Comparison of ENCODE assay signal across 16 mouse cellular contexts in genomic region chr1:58952997-58953396, GRCm38 (mm10). TPM values are rescaled to one million over a fixed set of nuclear protein-coding genes. Genes with fewer than 3 reads are reported as not detected.
A peak's percentile ranks its signal among the peaks of the same experiment; 100 is the strongest.
DNase-seq lines count a peak whose midpoint lies in the region; ATAC-seq and TF ChIP-seq lines count a peak whose summit lies in the region.
"Had no signal": no experiment of that assay in that cellular context is flagged by ENCODE, and none has a peak within 500 bp of the region (broad histone marks: within the 10 kb centered on the region; RNA-seq: fewer than 3 reads in every experiment).

No protein-coding gene starts in this region.

- no peak for TF ChIP-seq POLR2A in heart, adult 2 months (IDR thresholded peaks at IDR 0.05; ENCODE audit: insufficient read depth, low read depth, low read length)
- no peak for TF ChIP-seq POLR2A in thymus, adult 2 months (IDR thresholded peaks at IDR 0.05; ENCODE audit: control insufficient read depth, extremely low read depth, insufficient read depth, low read length, poor library complexity)

- H3K4me2 ChIP-seq in embryonic facial prominence, embryonic 15.5 days (replicated peaks): no peak overlapping the region
- H3K4me2 ChIP-seq in stomach, postnatal 0 days (replicated peaks; ENCODE audit: low read depth): no peak overlapping the region
- H3K4me2 ChIP-seq: limb, embryonic 12.5 days; midbrain, embryonic 12.5 days had no signal

- H3K27me3 ChIP-seq in heart, adult 2 months (ENCODE audit: control insufficient read depth, insufficient read depth, low read length): no peaks in the 10 kb centered on the region
- no peaks in the 10 kb centered on the region for H3K27me3 ChIP-seq in embryonic facial prominence, embryonic 15.5 days
- H3K27me3 ChIP-seq in stomach, postnatal 0 days (ENCODE audit: control insufficient read depth, insufficient read depth, low read length): no peaks in the 10 kb centered on the region
- H3K27me3 ChIP-seq in thymus, adult 2 months (ENCODE audit: control insufficient read depth, insufficient read depth, low read length): no peaks in the 10 kb centered on the region
- H3K27me3 ChIP-seq: limb, embryonic 12.5 days; midbrain, embryonic 12.5 days had no signal

- no peak overlapping the region for H3K4me3 ChIP-seq in heart, adult 2 months
- no peak overlapping the region for H3K4me3 ChIP-seq in left cerebral cortex, adult 2 months
- H3K4me3 ChIP-seq in embryonic facial prominence, embryonic 15.5 days (replicated peaks): no peak overlapping the region
- no peak overlapping the region for H3K4me3 ChIP-seq in stomach, postnatal 0 days (ENCODE audit: low read depth, low read length)
- H3K4me3 ChIP-seq in thymus, adult 2 months (ENCODE audit: control insufficient read depth, insufficient read depth, low read length): no peak overlapping the region
- H3K4me3 ChIP-seq: limb, embryonic 12.5 days; midbrain, embryonic 12.5 days had no signal

- peaks cover 34% of the 10 kb centered on the region for H3K36me3 ChIP-seq in heart, adult 2 months (ENCODE audit: control insufficient read depth, insufficient read depth, low read length)
- H3K36me3 ChIP-seq in embryonic facial prominence, embryonic 15.5 days: no peaks in the 10 kb centered on the region
- H3K36me3 ChIP-seq in stomach, postnatal 0 days (ENCODE audit: control insufficient read depth, insufficient read depth, low read length): no peaks in the 10 kb centered on the region
- H3K36me3 ChIP-seq in thymus, adult 2 months (ENCODE audit: control insufficient read depth, insufficient read depth, low read length): no peaks in the 10 kb centered on the region
- H3K36me3 ChIP-seq: limb, embryonic 12.5 days; midbrain, embryonic 12.5 days had no signal

- no peak overlapping the region for H3K9ac ChIP-seq in heart, adult 2 months (ENCODE audit: low read depth, low read length)
- H3K9ac ChIP-seq in embryonic facial prominence, embryonic 15.5 days: no peak overlapping the region
- H3K9ac ChIP-seq in stomach, postnatal 0 days (ENCODE audit: low read length): no peak overlapping the region
- H3K9ac ChIP-seq: limb, embryonic 12.5 days; midbrain, embryonic 12.5 days had no signal

- peak overlapping the region; percentile 8; the same call in 1 of the 2 replicates for H3K27ac ChIP-seq in heart, adult 2 months
- peak overlapping the region; percentile 15; the same call in 1 of the 2 replicates for H3K27ac ChIP-seq in left cerebral cortex, adult 2 months
- H3K27ac ChIP-seq in embryonic facial prominence, embryonic 15.5 days (replicated peaks): peak overlapping the region; percentile 63; the same call in 1 of the 2 replicates
- H3K27ac ChIP-seq in stomach, postnatal 0 days (replicated peaks): 0 out of 2 replicates have a peak overlapping the region, but pooled peaks have one; percentile 24
- H3K27ac ChIP-seq in thymus, adult 2 months (ENCODE audit: control insufficient read depth, insufficient read depth, low read length): no peak overlapping the region
- H3K27ac ChIP-seq: hindbrain, postnatal 0 days; limb, embryonic 12.5 days; midbrain, embryonic 12.5 days had no signal

- peaks cover 9% of the 10 kb centered on the region for H3K79me2 ChIP-seq in heart, adult 2 months (replicated peaks; ENCODE audit: control insufficient read depth, insufficient read depth, low read length)

- intact Hi-C loops in heart, adult 2 months (cut with DNase I): no loop called here
- intact Hi-C loops in left cerebral cortex, adult 2 months (cut with DNase I): no loop called here

- H3K9me3 ChIP-seq in embryonic facial prominence, embryonic 15.5 days (replicated peaks): no peaks in the 10 kb centered on the region
- H3K9me3 ChIP-seq in stomach, postnatal 0 days (ENCODE audit: control insufficient read depth, low read length): no peaks in the 10 kb centered on the region
- H3K9me3 ChIP-seq: G1E; limb, embryonic 12.5 days; midbrain, embryonic 12.5 days had no signal

- WGBS in heart, adult 2 months: 37% methylated on average over 4 of the region's 4 CpGs
- WGBS in embryonic facial prominence, embryonic 15.5 days: 21% methylated on average over 4 of the region's 4 CpGs
- WGBS in stomach, postnatal 0 days: 35% methylated on average over 4 of the region's 4 CpGs
- 75% methylated on average over 4 of the region's 4 CpGs for WGBS in thymus, adult 2 months

- 0 out of 2 replicates have a peak, but pooled peaks have one; percentile 19 for ATAC-seq in embryonic facial prominence, embryonic 15.5 days (ENCODE audit: insufficient number of reproducible peaks, low FRiP score, low TSS enrichment, low read depth)
- no peak for ATAC-seq in stomach, postnatal 0 days (ENCODE audit: low FRiP score, low TSS enrichment)
- ATAC-seq: hindbrain, postnatal 0 days had no signal

- DNase-seq in heart, adult 2 months: no peak
- no peak for DNase-seq in heart, adult 18-20 months
- no peak for DNase-seq in left cerebral cortex, adult 2 months (ENCODE audit: extremely low spot score in 1 of 2, low spot score in 2 of 2)
- no peak for DNase-seq in left cerebral cortex, adult 8-10 months (ENCODE audit: low spot score in 2 of 2)
- no peak for DNase-seq in stomach, postnatal 0 days (ENCODE audit: low spot score)
- no peak for DNase-seq in cerebellum, adult 8-10 months
- no peak for DNase-seq in thymus, adult 2 months
- DNase-seq: cerebellum, postnatal 14 days; kidney, postnatal 14 days; layer of hippocampus, postnatal 36 days; lung, postnatal 14 days had no signal

- no peak for TF ChIP-seq CTCF in heart, adult 2 months (IDR thresholded peaks at IDR 0.05)
- no peak for TF ChIP-seq CTCF in left cerebral cortex, adult 2 months (IDR thresholded peaks at IDR 0.05)
- no peak for TF ChIP-seq CTCF in stomach, postnatal 0 days (IDR thresholded peaks at IDR 0.05; ENCODE audit: low read depth)
- TF ChIP-seq CTCF in thymus, adult 2 months (IDR thresholded peaks at IDR 0.05; ENCODE audit: borderline replicate concordance, control insufficient read depth, extremely low read depth, insufficient read depth, low read length, poor library complexity): no peak

- no peak for TF ChIP-seq EP300 in heart, adult 2 months (IDR thresholded peaks at IDR 0.05; ENCODE audit: insufficient read depth, low read depth, low read length)
- no peak for TF ChIP-seq EP300 in stomach, postnatal 0 days (optimal IDR thresholded peaks at IDR 0.05)

- H3K4me1 ChIP-seq in heart, adult 2 months (ENCODE audit: control insufficient read depth, insufficient read depth, low read length): peaks cover 46% of the 10 kb centered on the region
- peaks cover 44% of the 10 kb centered on the region for H3K4me1 ChIP-seq in embryonic facial prominence, embryonic 15.5 days
- no peaks in the 10 kb centered on the region; the same call in 1 of the 2 replicates for H3K4me1 ChIP-seq in stomach, postnatal 0 days (replicated peaks; ENCODE audit: control insufficient read depth, insufficient read depth)
- peaks cover 18% of the 10 kb centered on the region for H3K4me1 ChIP-seq in thymus, adult 2 months (replicated peaks; ENCODE audit: control insufficient read depth, insufficient read depth, low read length)

RNA-seq across cellular contexts. Expression of gene Trak2, which starts 20.2 kb away (rescaled TPM):
- total RNA-seq in heart, adult 2 months (2021): 100 to 1,000 TPM; 179 to 232 TPM
- 71.4 and 94.1 TPM in 2 replicates for polyA plus RNA-seq in heart, adult 2 months (2012; rRNA removed)
- total RNA-seq in heart, adult 18-20 months (2021): 100 to 1,000 TPM; 187 to 225 TPM
- total RNA-seq in left cerebral cortex, adult 2 months (2021): 100 to 1,000 TPM; 134 to 136 TPM
- 100 to 1,000 TPM; 114 to 140 (median 123) TPM for total RNA-seq in left cerebral cortex, adult 8-10 months (2022)
- 11.0 and 12.5 TPM in 2 replicates for polyA plus RNA-seq in embryonic facial prominence, embryonic 15.5 days (2015; fragmentation: Nextera tagmentation; extraction: Ambion mirVana)
- polyA plus RNA-seq in stomach, postnatal 0 days (2015; fragmentation: Nextera tagmentation; extraction: Ambion mirVana): 7.3 and 8.7 TPM in 2 replicates
- 46.6 and 52.0 TPM in 2 replicates for polyA plus RNA-seq in thymus, adult 2 months (2012; rRNA removed)

RNA-seq across cellular contexts. Expression of gene Stradb, which starts 20.3 kb away (rescaled TPM):
- 10 to 100 TPM; 61.3 to 81.4 TPM for total RNA-seq in heart, adult 2 months (2021)
- polyA plus RNA-seq in heart, adult 2 months (2012; rRNA removed): 28.5 and 47.3 TPM in 2 replicates
- total RNA-seq in heart, adult 18-20 months (2021): 10 to 100 TPM; 63.9 to 85.2 TPM
- total RNA-seq in left cerebral cortex, adult 2 months (2021): 10 to 100 TPM; 59.3 to 59.6 TPM
- total RNA-seq in left cerebral cortex, adult 8-10 months (2022): 10 to 100 TPM; 38.5 to 52.3 (median 47.0) TPM
- polyA plus RNA-seq in embryonic facial prominence, embryonic 15.5 days (2015; fragmentation: Nextera tagmentation; extraction: Ambion mirVana): 23.6 and 26.0 TPM in 2 replicates
- polyA plus RNA-seq in stomach, postnatal 0 days (2015; fragmentation: Nextera tagmentation; extraction: Ambion mirVana): 17.4 and 18.5 TPM in 2 replicates
- polyA plus RNA-seq in thymus, adult 2 months (2012; rRNA removed): 15.5 and 15.6 TPM in 2 replicates
